Mouse (Mus musculus) forebrain, embryonic 12.5 days (tissue): ENCODE measurements around the gene Poln. TPM values are rescaled to one million over a fixed set of nuclear protein-coding genes. Genes with fewer than 3 reads are reported as not detected.

ENCODE experiments used
- ATAC-seq: fragments of 200-750 bp; cut with Nextera tagmentation; 2 replicates; pipeline ENCODE4 v1.8.0; 2017; ENCODE audit warnings: moderate TSS enrichment; ENCODE audit not compliant: low FRiP score
- H3K27ac ChIP-seq: fragments of 300-500 bp; sonication (generic); 2 replicates; pipeline ENCODE4 v1.5.1; 2016; ENCODE audit warnings: mild to moderate bottlenecking
- H3K27me3 ChIP-seq: fragments of 300-500 bp; sonication (generic); 2 replicates; pipeline ENCODE4 v1.6.1; 2016; ENCODE audit warnings: mild to moderate bottlenecking
- H3K36me3 ChIP-seq: fragments of 300-500 bp; sonication (generic); replicated peaks from 2 replicates; pipeline ENCODE4 v1.6.1; 2016; ENCODE audit warnings: mild to moderate bottlenecking
- H3K4me1 ChIP-seq: fragments of 300-500 bp; sonication (generic); 2 replicates; pipeline ENCODE4 v1.6.1; 2016
- H3K4me2 ChIP-seq: fragments of 300-500 bp; sonication (generic); 2 replicates; pipeline ENCODE4 v1.6.1; 2016; ENCODE audit warnings: mild to moderate bottlenecking, moderate library complexity
- H3K4me3 ChIP-seq: fragments of 300-500 bp; sonication (generic); replicated peaks from 2 replicates; pipeline ENCODE4 v1.5.1; 2016; ENCODE audit warnings: mild to moderate bottlenecking
- H3K9ac ChIP-seq: fragments of 300-500 bp; sonication (generic); 2 replicates; pipeline ENCODE4 v1.6.1; 2016; ENCODE audit warnings: mild to moderate bottlenecking
- H3K9me3 ChIP-seq: fragments of 300-500 bp; sonication (generic); 2 replicates; pipeline ENCODE4 v1.6.1; 2016
- WGBS: fragments of 180-500 bp; shearing (Covaris S2); methylation state at CpG from one replicate; pipeline ENCODE4 v1.1.7; 2016; 5-methylcytosine and 5-hydroxymethylcytosine counted together
- polyA plus RNA-seq: library from polyadenylated mRNA; unstranded; fragments of >200 nt; fragmentation: Nextera tagmentation; extraction: Ambion mirVana; gene quantifications from 2 replicates; pipeline ENCODE4 v1.2.1, GENCODE M21; 2016

Poln gene
- polyA plus RNA-seq, 1 experiment from 2014 or later: 0.80 TPM

DNA sequence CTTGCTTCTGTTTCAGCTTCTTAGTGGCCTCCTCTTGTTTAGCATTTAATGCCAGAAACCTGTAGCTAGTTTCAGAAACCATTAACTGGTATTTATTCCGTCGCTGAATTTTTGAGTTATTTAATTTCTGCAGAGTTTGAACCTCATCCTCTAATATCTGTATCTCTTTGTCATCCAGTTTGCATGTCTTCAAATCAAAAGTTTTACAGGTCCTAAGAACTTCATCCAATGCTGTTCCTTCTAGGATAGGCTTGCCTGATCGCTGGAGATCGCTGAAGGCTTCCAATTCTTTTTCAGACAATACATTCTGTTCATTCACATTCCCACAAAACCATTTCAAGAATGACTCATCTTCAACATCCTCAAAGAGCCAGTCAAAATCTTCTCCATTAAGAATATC lies 1.4 kb downstream of the Poln start:
- Histone ChIP-seq H3K36me3 (0 out of 2 replicates have a peak, but pooled peaks cover 10% of the 10 kb centered on the region), H3K4me2 (peak overlapping the region; percentile 38), H3K4me3 (no peak overlapping the region), H3K27me3 (no peaks in the 10 kb centered on the region), H3K27ac (no peak overlapping the region), H3K4me1 (peaks cover 25% of the 10 kb centered on the region), H3K9ac (no peak overlapping the region), H3K9me3 (no peaks in the 10 kb centered on the region)
- ATAC-seq: no peak
- 85% methylated on average over 4 of the region's 4 CpGs for WGBS

DNA sequence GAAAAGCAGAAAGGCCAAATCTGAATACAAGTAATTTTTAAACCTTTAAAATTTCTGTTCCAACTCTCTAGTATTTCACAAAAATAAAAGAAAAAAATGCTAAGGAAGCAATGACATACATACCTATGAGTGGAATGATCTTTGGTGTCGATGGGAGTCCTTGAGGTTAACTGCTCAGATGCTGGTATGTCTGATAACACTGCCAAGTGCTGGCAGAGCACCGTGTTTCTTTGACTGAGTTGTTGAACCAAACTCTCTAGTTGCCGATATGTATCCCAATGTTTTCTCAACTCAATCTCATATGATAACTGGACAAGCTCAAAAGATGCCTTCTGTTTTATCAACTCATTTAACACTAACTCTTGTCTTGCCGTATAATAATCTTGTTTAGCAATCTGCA lies 3.5 kb downstream of the Poln start:
- ATAC-seq: no peak
- Histone ChIP-seq H3K4me2 (no peak overlapping the region), H3K27ac (no peak overlapping the region), H3K4me3 (no peak overlapping the region), H3K9ac (no peak overlapping the region), H3K36me3 (0 out of 2 replicates have a peak, but pooled peaks cover 15% of the 10 kb centered on the region), H3K4me1 (peaks cover 25% of the 10 kb centered on the region), H3K27me3 (no peaks in the 10 kb centered on the region), H3K9me3 (no peaks in the 10 kb centered on the region)
- 86% methylated on average over 4 of the region's 4 CpGs for WGBS

DNA sequence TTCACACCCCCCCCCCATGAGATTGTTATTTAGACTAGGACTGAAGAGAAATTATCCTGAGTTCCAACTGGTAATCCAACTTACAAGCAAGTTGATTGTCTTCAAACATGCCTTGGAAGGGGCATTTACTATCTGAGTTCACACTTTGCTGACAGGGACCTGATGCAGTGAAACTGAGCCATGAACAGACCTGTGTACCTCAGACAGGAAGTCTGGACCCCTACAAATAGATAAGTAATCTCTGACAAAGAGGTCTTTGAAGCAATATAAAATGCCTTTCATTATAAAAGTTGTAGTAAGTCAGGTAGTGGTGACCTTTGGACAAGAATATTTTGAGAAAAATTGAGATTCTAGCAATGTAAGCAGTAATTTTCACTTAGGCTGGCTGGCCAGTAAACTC lies 20.8 kb downstream of the Poln start:
- Histone ChIP-seq H3K4me1 (no peaks in the 10 kb centered on the region), H3K4me3 (no peak overlapping the region), H3K9ac (no peak overlapping the region), H3K27me3 (no peaks in the 10 kb centered on the region), H3K4me2 (no peak overlapping the region), H3K27ac (no peak overlapping the region), H3K9me3 (no peaks in the 10 kb centered on the region), H3K36me3 (peaks cover 3% of the 10 kb centered on the region)
- ATAC-seq: no peak

DNA sequence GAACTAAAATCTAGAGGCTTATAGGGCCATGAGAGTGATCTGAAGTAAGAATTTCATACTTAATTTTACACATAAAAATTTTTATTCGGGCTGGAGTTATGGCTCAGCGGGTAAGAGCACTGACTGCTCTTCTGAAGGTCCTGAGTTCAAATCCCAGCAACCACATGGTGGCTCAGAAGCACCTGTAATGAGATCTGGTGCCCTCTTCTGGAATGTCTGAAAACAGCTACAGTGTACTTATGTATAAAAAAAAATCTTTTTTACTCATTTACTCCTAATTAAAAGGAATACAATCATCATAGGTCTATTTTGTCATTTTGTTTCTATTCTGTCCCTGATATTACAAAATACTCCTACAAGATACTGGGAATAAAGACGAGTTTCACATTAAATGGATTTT lies 21.7 kb downstream of the Poln start:
- H3K27ac ChIP-seq: no peak overlapping the region
- H3K36me3 ChIP-seq: no peaks in the 10 kb centered on the region; the same call in 1 of the 2 replicates
- no peak overlapping the region for H3K4me2 ChIP-seq
- H3K4me1 ChIP-seq: no peaks in the 10 kb centered on the region
- 91% methylated on average over 3 of the region's 3 CpGs for WGBS
- H3K4me3 ChIP-seq: no peak overlapping the region
- no peaks in the 10 kb centered on the region for H3K27me3 ChIP-seq
- H3K9ac ChIP-seq: no peak overlapping the region
- no peaks in the 10 kb centered on the region for H3K9me3 ChIP-seq
- ATAC-seq: no peak

DNA sequence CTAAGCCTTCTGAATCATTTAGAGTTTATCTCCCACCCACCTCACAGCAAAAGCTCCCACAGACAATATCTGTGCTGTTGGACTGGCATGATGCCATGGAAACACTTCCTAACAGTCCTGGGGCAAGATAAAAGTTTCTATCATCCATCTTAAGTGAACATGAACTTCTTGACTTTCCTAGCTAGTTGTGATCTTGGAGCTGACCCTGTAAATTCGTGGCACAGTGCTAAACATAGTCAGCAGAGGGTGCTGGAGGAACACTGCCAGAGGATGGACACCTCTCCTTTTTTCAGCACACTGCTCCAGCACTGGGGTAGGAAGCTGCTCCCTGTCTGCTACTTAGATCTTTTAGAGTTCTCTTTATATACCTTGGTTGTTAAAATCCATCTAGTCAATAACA lies 29.5 kb downstream of the Poln start:
- Histone ChIP-seq H3K36me3 (no peaks in the 10 kb centered on the region), H3K4me1 (no peaks in the 10 kb centered on the region), H3K9ac (no peak overlapping the region), H3K9me3 (no peaks in the 10 kb centered on the region), H3K4me2 (no peak overlapping the region), H3K4me3 (no peak overlapping the region), H3K27me3 (no peaks in the 10 kb centered on the region), H3K27ac (no peak overlapping the region)
- 0% methylated on average over 1 of the region's 1 CpGs for whole genome bisulfite sequencing
- ATAC-seq: no peak

DNA sequence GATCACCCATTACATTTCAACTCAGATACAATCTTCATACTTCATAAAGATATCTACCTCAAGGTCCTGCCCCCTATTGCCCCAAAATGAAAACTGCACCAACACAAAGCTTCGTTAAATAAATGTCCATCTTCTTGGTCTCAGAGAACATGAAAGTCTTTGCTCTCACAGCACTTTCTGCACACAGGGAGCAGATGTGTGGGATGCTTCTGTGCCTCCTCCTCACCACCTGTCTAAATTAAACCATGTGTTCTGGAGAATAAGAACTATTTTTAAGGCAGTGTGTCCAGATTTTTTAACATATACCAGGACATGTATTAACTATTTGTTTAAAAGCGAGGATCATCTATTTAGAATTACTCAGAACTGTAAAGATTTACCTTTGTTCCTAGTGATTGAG lies 36.5 kb downstream of the Poln start:
- no peak overlapping the region for H3K9ac ChIP-seq
- 79% methylated on average over 2 of the region's 2 CpGs for WGBS
- H3K27me3 ChIP-seq: no peaks in the 10 kb centered on the region
- H3K4me1 ChIP-seq: no peaks in the 10 kb centered on the region
- H3K4me2 ChIP-seq: no peak overlapping the region
- H3K27ac ChIP-seq: no peak overlapping the region
- no peak overlapping the region for H3K4me3 ChIP-seq
- H3K36me3 ChIP-seq: no peaks in the 10 kb centered on the region
- H3K9me3 ChIP-seq: no peaks in the 10 kb centered on the region
- ATAC-seq: no peak

DNA sequence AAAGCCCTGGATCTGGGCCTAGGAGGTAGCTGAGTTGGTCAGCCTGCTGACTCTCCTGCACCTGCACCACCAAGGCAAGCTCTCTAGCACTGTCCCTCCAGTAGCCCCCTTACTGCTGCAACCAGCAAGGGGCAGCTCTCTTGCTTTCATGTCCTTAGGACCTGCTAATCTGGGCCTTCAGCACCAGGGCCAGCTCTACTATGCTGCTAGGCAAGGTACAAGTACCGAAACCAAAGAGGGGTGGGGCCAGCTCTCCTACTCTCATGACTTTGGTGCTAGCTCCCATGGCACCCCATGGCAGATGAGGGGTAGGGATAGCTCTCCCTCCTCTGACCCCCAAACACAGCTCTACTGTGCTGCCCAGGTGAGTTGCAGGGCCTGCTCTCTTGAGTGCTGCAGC lies 45.1 kb downstream of the Poln start:
- Histone ChIP-seq H3K9me3 (no peaks in the 10 kb centered on the region), H3K4me3 (no peak overlapping the region), H3K27ac (no peak overlapping the region), H3K9ac (no peak overlapping the region), H3K36me3 (no peaks in the 10 kb centered on the region), H3K4me1 (no peaks in the 10 kb centered on the region), H3K27me3 (no peaks in the 10 kb centered on the region), H3K4me2 (no peak overlapping the region)
- ATAC-seq: no peak
- WGBS: 23% methylated on average over 1 of the region's 1 CpGs

DNA sequence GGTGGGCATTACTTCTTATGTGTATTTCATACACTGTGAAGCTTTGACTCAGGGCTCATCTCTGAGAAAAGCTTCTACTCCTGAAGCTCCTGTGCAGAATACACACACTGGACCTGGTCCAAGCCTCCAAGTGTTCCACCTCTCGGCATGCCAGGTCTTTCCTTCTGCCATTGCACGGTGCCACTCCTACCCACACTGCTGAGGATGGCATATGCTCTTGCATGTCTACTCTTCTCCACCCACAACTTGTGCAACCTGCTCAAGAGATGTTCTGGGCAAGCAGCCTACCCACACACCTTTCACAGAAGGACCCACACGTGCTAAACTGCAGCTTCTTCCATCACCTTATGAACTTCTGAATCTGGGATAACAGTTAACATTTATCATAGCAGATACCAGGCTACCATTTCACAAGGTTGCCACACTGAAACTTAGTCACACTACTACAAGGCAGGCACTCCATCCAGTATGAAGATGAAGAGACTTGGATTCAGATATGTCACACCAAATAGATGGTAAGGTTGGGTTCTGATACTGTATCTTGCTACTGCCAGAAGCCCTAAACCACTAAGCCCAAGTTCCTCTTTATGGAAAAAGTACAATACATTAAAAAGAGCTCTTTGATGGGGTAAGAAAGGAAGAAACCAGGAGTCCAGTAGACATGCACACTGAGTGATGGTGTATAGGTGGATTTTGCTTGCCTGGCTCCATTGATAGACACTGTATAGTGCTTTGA lies 50.0 kb downstream of the Poln start:
- Histone ChIP-seq H3K4me1 (no peaks in the 10 kb centered on the region), H3K9ac (no peak overlapping the region), H3K4me3 (no peak overlapping the region), H3K27me3 (no peaks in the 10 kb centered on the region), H3K27ac (no peak overlapping the region), H3K9me3 (no peaks in the 10 kb centered on the region), H3K36me3 (no peaks in the 10 kb centered on the region), H3K4me2 (no peak overlapping the region)
- 90% methylated on average over 3 of the region's 3 CpGs for WGBS
- ATAC-seq: no peak

DNA sequence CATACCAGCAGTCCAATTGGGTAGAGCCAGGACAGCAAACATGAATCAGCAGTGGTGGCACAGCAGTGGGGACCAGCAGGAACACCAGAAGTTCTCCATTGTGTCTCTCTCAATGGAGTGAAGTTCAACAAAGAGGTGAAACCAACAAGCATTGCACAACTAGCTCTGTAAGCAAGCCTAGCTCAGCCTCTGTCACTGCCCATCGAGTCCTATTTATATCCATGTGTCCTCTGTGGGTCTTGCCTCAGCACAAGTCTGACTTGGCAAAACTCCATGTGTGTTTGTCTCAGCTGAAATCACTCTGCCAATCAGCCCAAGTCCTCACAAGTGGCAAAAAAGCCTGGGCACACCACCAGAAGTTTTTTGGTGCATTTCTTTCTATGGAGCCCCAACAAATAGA lies 63.6 kb downstream of the Poln start:
- Histone ChIP-seq H3K4me2 (no peak overlapping the region), H3K4me3 (no peak overlapping the region), H3K4me1 (no peaks in the 10 kb centered on the region), H3K9ac (no peak overlapping the region), H3K27ac (no peak overlapping the region), H3K27me3 (no peaks in the 10 kb centered on the region), H3K36me3 (no peaks in the 10 kb centered on the region), H3K9me3 (no peaks in the 10 kb centered on the region)
- no peak for ATAC-seq
- 80% methylated on average over 1 of the region's 1 CpGs for WGBS

DNA sequence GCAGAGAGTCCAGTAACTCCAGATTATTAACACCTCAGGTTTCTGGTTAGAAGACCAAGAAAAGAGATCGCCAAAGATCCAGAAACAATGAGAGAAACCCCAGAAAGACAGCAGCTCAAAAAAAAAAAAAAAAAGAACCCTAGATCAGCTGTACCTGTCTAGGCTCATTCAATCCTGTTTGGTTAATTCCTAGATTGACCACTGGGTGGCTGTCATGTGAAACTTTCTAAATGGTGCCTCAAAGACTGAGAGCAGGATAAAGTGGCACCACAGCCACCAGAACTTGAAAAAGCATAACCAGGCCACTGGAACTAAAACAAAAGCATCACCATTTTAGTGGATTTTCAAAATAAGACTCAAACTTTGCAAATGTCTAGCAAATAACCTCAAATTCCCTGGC lies 71.9 kb downstream of the Poln start:
- H3K4me1 ChIP-seq: no peaks in the 10 kb centered on the region
- no peak overlapping the region for H3K4me2 ChIP-seq
- no peaks in the 10 kb centered on the region for H3K36me3 ChIP-seq
- no peak overlapping the region for H3K4me3 ChIP-seq
- no peak overlapping the region for H3K9ac ChIP-seq
- no peaks in the 10 kb centered on the region for H3K27me3 ChIP-seq
- ATAC-seq: no peak
- H3K9me3 ChIP-seq: no peaks in the 10 kb centered on the region
- no peak overlapping the region for H3K27ac ChIP-seq
- 11% methylated on average over 1 of the region's 1 CpGs for WGBS

DNA sequence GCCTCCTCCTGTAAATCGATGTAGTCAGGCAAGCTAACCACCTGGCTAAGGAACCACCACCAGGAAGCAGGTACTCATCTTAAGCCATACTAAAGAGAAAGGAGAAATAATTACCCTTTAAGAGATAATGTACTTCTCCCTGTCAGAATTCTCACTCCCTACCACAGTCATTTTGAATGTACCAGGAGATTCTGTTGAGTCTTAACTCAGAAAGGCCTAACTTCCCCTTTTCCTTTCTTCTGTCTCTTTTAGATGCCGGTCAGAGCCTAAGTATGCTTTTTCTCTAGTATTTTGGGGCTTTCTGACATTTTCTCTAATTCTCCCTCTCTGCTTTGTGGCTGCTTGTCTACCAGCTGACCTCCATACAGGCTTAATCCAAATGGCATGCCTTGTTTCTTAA lies 76.2 kb downstream of the Poln start:
- ATAC-seq: no peak
- no peak overlapping the region for H3K4me2 ChIP-seq
- no peaks in the 10 kb centered on the region for H3K4me1 ChIP-seq
- H3K9me3 ChIP-seq: no peaks in the 10 kb centered on the region
- H3K4me3 ChIP-seq: no peak overlapping the region
- WGBS: 96% methylated on average over 2 of the region's 2 CpGs
- H3K27ac ChIP-seq: no peak overlapping the region
- H3K36me3 ChIP-seq: no peaks in the 10 kb centered on the region
- no peak overlapping the region for H3K9ac ChIP-seq
- no peaks in the 10 kb centered on the region for H3K27me3 ChIP-seq

DNA sequence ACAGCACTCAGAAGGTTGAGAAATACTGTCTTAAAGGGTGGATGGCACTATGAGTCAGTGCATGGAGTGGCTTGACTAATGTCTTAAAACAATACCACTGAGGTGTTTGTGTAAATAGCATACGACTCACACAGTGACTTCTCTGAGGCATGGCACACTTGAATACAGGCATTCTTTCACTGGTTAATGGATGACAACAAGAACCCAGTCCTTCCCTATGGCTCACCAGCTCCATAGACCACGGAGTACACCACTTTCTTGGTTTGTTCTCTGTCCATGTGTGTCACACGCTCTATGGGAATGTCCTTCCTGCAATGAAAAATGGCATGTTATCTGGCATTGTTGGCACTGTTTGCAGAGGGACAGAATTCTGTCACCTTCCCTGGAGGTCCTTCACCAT lies 136.7 kb downstream of the Poln start:
- Histone ChIP-seq H3K4me2 (no peak overlapping the region), H3K9me3 (no peaks in the 10 kb centered on the region), H3K4me3 (no peak overlapping the region), H3K36me3 (no peaks in the 10 kb centered on the region), H3K4me1 (peaks cover 3% of the 10 kb centered on the region; the same call in 1 of the 2 replicates), H3K27ac (no peak overlapping the region), H3K27me3 (no peaks in the 10 kb centered on the region), H3K9ac (no peak overlapping the region)
- WGBS: 80% methylated on average over 3 of the region's 3 CpGs
- ATAC-seq: no peak

DNA sequence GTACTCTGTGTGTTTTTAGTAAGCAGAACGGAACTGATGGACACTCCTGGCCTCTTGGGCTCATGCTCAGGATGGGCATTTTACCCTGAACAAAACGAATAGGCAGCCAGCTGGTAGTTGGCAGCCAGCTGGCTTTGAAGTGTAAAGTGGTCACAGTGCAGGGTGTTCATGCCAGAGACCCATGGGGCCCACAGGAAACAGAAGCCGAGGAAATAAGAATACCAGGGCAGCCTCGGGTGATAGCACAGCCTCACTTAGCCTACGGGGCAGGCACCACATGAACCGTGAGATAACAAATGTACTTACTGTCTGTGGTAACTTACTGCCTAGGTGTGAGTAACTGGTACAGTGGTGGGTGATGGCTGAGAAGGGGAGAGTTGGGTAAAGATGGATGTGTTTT lies 138.2 kb downstream of the Poln start:
- no peak for ATAC-seq
- no peaks in the 10 kb centered on the region for H3K27me3 ChIP-seq

More for the DNA sequence above, 138.2 kb downstream of the Poln start:
- Histone ChIP-seq H3K36me3 (no peaks in the 10 kb centered on the region), H3K27ac (no peak overlapping the region), H3K4me1 (peaks cover 3% of the 10 kb centered on the region; the same call in 1 of the 2 replicates), H3K9ac (no peak overlapping the region), H3K9me3 (no peaks in the 10 kb centered on the region), H3K4me3 (no peak overlapping the region), H3K4me2 (no peak overlapping the region)
- WGBS: 86% methylated on average over 6 of the region's 6 CpGs
